Mouse (Mus musculus) kidney, embryonic 14.5 days (tissue): ENCODE results near the gene Vamp9. TPM values are rescaled to one million over a fixed set of nuclear protein-coding genes. Genes with fewer than 3 reads are reported as not detected.

ENCODE experiments used
- ATAC-seq: fragments of 200-750 bp; cut with Nextera tagmentation; 2 replicates; pipeline ENCODE4 v1.8.0; 2017; ENCODE audit warnings: moderate number of reproducible peaks, mild to moderate bottlenecking, moderate TSS enrichment, moderate library complexity; ENCODE audit not compliant: low FRiP score, low TSS enrichment
- H3K27ac ChIP-seq: fragments of 300-500 bp; sonication (generic); 2 replicates; pipeline ENCODE4 v1.5.1; 2014; ENCODE audit warnings: low read depth, mild to moderate bottlenecking, low read length, moderate library complexity, mixed read lengths
- H3K27me3 ChIP-seq: fragments of 300-500 bp; sonication (generic); 2 replicates; pipeline ENCODE4 v1.6.1; 2014; ENCODE audit warnings: mild to moderate bottlenecking, low read length; ENCODE audit not compliant: control insufficient read depth, insufficient read depth
- H3K36me3 ChIP-seq: fragments of 300-500 bp; sonication (generic); 2 replicates; pipeline ENCODE4 v1.6.1; 2014; ENCODE audit warnings: low read length, mixed read lengths; ENCODE audit not compliant: control insufficient read depth, insufficient read depth
- H3K4me1 ChIP-seq: fragments of 300-500 bp; sonication (generic); 2 replicates; pipeline ENCODE4 v1.6.1; 2014; ENCODE audit warnings: low read length, mixed read lengths; ENCODE audit not compliant: control insufficient read depth, insufficient read depth
- H3K4me2 ChIP-seq: fragments of 300-500 bp; sonication (generic); replicated peaks from 2 replicates; pipeline ENCODE4 v1.6.1; 2014; ENCODE audit warnings: low read depth, mild to moderate bottlenecking, low read length
- H3K4me3 ChIP-seq: fragments of 300-500 bp; sonication (generic); 2 replicates; pipeline ENCODE4 v1.5.1; 2014; ENCODE audit warnings: mild to moderate bottlenecking, low read length
- H3K9ac ChIP-seq: fragments of 300-500 bp; sonication (generic); 2 replicates; pipeline ENCODE4 v1.6.1; 2014; ENCODE audit warnings: low read depth, mild to moderate bottlenecking, low read length, moderate library complexity
- H3K9me3 ChIP-seq: fragments of 300-500 bp; sonication (generic); 2 replicates; pipeline ENCODE4 v1.6.1; 2016; ENCODE audit warnings: low read length; ENCODE audit not compliant: control insufficient read depth
- WGBS: fragments of 180-500 bp; shearing (Covaris S2); extraction: QIAGEN DNeasy Blood & Tissue Kit; methylation state at CpG from one replicate; pipeline ENCODE4 v1.1.7; 2014; 5-methylcytosine and 5-hydroxymethylcytosine counted together
- polyA plus RNA-seq: library from polyadenylated mRNA; unstranded; fragments of >200 nt; fragmentation: Nextera tagmentation; extraction: Ambion mirVana; gene quantifications from 2 replicates; pipeline ENCODE4 v1.2.1, GENCODE M21; 2014

Gene Vamp9
- polyA plus RNA-seq, 1 experiment from 2014 or later: not detected

DNA sequence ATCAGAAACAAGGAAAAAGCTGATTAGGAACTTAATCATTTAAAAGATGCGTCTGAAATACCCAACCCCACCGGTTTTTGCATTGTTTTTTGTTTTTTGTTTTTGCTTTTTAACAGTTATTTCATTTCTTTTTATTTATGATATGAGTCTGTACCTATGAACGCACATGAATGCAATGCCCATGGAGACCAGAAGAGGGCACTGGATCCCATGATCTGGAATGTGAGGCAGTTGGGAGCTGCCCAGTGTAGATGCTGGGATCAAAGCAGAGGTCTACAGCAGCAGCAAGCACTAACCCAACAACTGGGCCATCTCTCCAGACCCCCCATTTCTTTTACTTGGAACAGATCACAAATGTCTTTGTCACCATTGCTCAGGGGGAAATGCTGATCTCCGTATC, 21.9 kb downstream of the Vamp9 start:
- Histone ChIP-seq H3K9ac (no peak overlapping the region), H3K27me3 (no peaks in the 10 kb centered on the region), H3K4me3 (no peak overlapping the region), H3K27ac (no peak overlapping the region), H3K4me2 (no peak overlapping the region), H3K4me1 (no peaks in the 10 kb centered on the region), H3K9me3 (no peaks in the 10 kb centered on the region), H3K36me3 (no peaks in the 10 kb centered on the region)
- WGBS: 50% methylated on average over 4 of the region's 4 CpGs
- no peak for ATAC-seq

DNA sequence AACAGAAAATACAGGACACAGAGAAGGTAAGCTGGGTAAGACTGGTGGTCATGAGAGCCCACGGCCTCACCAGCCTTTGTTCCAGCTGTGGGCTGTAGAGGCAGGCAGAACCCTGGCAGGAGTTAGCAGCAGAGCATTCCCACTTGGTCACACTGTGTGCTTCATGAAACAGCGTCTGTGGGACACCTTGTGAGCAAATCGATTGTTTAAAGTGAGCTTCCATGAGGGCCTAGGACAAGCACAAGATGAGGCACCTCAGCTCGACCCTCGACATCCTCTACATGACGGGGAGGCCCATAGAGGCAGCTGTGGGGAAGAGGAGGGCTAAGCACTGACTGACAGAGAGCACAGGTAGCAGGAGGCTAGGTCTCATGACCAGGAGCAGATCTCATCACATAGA, 25.9 kb downstream of the Vamp9 start:
- WGBS: 83% methylated on average over 6 of the region's 6 CpGs

GRCm38 (mm10) chr5:99939440-99939839, 33.4 kb downstream of the Vamp9 start:
- no peak overlapping the region for H3K27ac ChIP-seq
- H3K4me2 ChIP-seq: no peak overlapping the region
- H3K4me3 ChIP-seq: no peak overlapping the region
- no peak for ATAC-seq
- H3K9ac ChIP-seq: no peak overlapping the region
- no peaks in the 10 kb centered on the region for H3K36me3 ChIP-seq
- H3K9me3 ChIP-seq: no peaks in the 10 kb centered on the region; the same call in none of the 2 replicates
- H3K27me3 ChIP-seq: no peaks in the 10 kb centered on the region
- no peaks in the 10 kb centered on the region for H3K4me1 ChIP-seq
- WGBS: 77% methylated on average over 3 of the region's 3 CpGs

More for the DNA sequence above, 25.9 kb downstream of the Vamp9 start:
- Histone ChIP-seq H3K27ac (no peak overlapping the region), H3K27me3 (no peaks in the 10 kb centered on the region), H3K9ac (no peak overlapping the region), H3K36me3 (no peaks in the 10 kb centered on the region), H3K4me2 (no peak overlapping the region), H3K4me3 (no peak overlapping the region), H3K9me3 (no peaks in the 10 kb centered on the region), H3K4me1 (no peaks in the 10 kb centered on the region)
- no peak for ATAC-seq

DNA sequence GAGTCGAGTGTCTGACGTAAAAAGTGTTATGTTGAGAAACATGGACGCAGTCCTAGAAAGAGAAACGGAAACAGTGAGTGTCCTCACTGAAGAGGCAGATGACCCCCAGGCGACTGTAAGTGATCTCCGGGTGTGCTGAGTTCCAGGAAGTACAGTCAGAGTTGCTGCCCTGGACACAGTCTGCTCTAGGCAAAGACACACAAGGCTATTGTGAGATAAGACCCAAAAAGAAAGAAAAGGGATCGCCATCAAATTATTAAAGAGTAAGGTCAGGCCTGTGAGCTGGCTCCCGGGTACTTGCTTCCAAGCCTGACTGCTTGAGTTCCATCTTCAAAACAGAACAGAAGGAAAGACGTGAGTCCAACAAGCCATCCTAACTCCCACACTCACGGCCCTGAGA, 35.2 kb downstream of the Vamp9 start:
- no peaks in the 10 kb centered on the region for H3K4me1 ChIP-seq
- no peak overlapping the region for H3K27ac ChIP-seq
- no peak overlapping the region for H3K9ac ChIP-seq
- no peaks in the 10 kb centered on the region for H3K27me3 ChIP-seq
- H3K9me3 ChIP-seq: peaks cover 6% of the 10 kb centered on the region
- H3K4me3 ChIP-seq: no peak overlapping the region
- no peak overlapping the region for H3K4me2 ChIP-seq
- no peaks in the 10 kb centered on the region for H3K36me3 ChIP-seq
- 79% methylated on average over 10 of the region's 10 CpGs for WGBS
- ATAC-seq: no peak

GRCm38 (mm10) chr5:99941776-99942502, 35.9 kb downstream of the Vamp9 start:
- 53% methylated on average over 10 of the region's 10 CpGs for WGBS
- Histone ChIP-seq H3K4me2 (no peak overlapping the region), H3K36me3 (no peaks in the 10 kb centered on the region)

GRCm38 (mm10) chr5:99952513-99952912, 46.5 kb downstream of the Vamp9 start:
- H3K9ac ChIP-seq: no peak overlapping the region
- no peak overlapping the region for H3K4me3 ChIP-seq
- no peaks in the 10 kb centered on the region for H3K27me3 ChIP-seq
- ATAC-seq: no peak
- H3K27ac ChIP-seq: no peak overlapping the region
- H3K4me1 ChIP-seq: no peaks in the 10 kb centered on the region
- peaks cover 4% of the 10 kb centered on the region; the same call in 1 of the 2 replicates for H3K36me3 ChIP-seq
- 87% methylated on average over 5 of the region's 5 CpGs for WGBS
- no peaks in the 10 kb centered on the region for H3K9me3 ChIP-seq
- H3K4me2 ChIP-seq: no peak overlapping the region

More at GRCm38 (mm10) chr5:99941776-99942502, 35.9 kb downstream of the Vamp9 start:
- Histone ChIP-seq H3K9ac (no peak overlapping the region), H3K9me3 (peaks cover 6% of the 10 kb centered on the region), H3K4me1 (no peaks in the 10 kb centered on the region), H3K4me3 (no peak overlapping the region), H3K27me3 (no peaks in the 10 kb centered on the region), H3K27ac (no peak overlapping the region)
- ATAC-seq: no peak

GRCm38 (mm10) chr5:99953883-99954282, 47.8 kb downstream of the Vamp9 start:
- WGBS: 64% methylated on average over 1 of the region's 1 CpGs
- H3K4me3 ChIP-seq: no peak overlapping the region
- ATAC-seq: no peak

GRCm38 (mm10) chr5:99958666-99959065, 52.6 kb downstream of the Vamp9 start:
- ATAC-seq: no peak
- H3K9ac ChIP-seq: no peak overlapping the region
- H3K4me3 ChIP-seq: no peak overlapping the region
- H3K36me3 ChIP-seq: peaks cover 53% of the 10 kb centered on the region
- 96% methylated on average over 1 of the region's 1 CpGs for WGBS
- no peaks in the 10 kb centered on the region for H3K27me3 ChIP-seq
- no peak overlapping the region for H3K4me2 ChIP-seq
- no peaks in the 10 kb centered on the region for H3K4me1 ChIP-seq
- no peak overlapping the region for H3K27ac ChIP-seq
- no peaks in the 10 kb centered on the region for H3K9me3 ChIP-seq

More at GRCm38 (mm10) chr5:99953883-99954282, 47.8 kb downstream of the Vamp9 start:
- no peaks in the 10 kb centered on the region for H3K4me1 ChIP-seq
- peaks cover 11% of the 10 kb centered on the region; the same call in 1 of the 2 replicates for H3K36me3 ChIP-seq
- H3K9ac ChIP-seq: no peak overlapping the region
- H3K27me3 ChIP-seq: no peaks in the 10 kb centered on the region
- H3K4me2 ChIP-seq: no peak overlapping the region
- H3K9me3 ChIP-seq: no peaks in the 10 kb centered on the region
- H3K27ac ChIP-seq: no peak overlapping the region

- Histone ChIP-seq H3K27ac (no peak overlapping the region), H3K9ac (no peak overlapping the region), H3K27me3 (no peaks in the 10 kb centered on the region), H3K9me3 (no peaks in the 10 kb centered on the region), H3K4me3 (no peak overlapping the region), H3K4me1 (no peaks in the 10 kb centered on the region), H3K36me3 (peaks cover 60% of the 10 kb centered on the region), H3K4me2 (no peak overlapping the region)
- no peak for ATAC-seq
- 73% methylated on average over 2 of the region's 2 CpGs for WGBS
These were observed 53.3 kb downstream of the Vamp9 start for GRCm38 (mm10) chr5:99959236-99959936.
